Mouse (Mus musculus) olfactory bulb, adult 2 months (tissue): ENCODE measurements at regions not wholly inside any gene's neighbourhood (a gene's known extent, or its start where the extent isn't known, plus 50 kb on each side); places are given as distances from the start of the nearest gene placed in this dataset.

Experiments used
- H3K27ac ChIP-seq: fragments of 200-500 bp; 2 replicates; pipeline ENCODE4 v1.5.1; 2012; ENCODE audit warnings: low read depth, low read length; ENCODE audit not compliant: insufficient read depth
- H3K4me1 ChIP-seq: fragments of 200-500 bp; 2 replicates; pipeline ENCODE4 v1.6.1; 2012; ENCODE audit warnings: low read length; ENCODE audit not compliant: control insufficient read depth, insufficient read depth
- H3K4me3 ChIP-seq: fragments of 200-500 bp; 2 replicates; pipeline ENCODE4 v1.5.1; 2012; ENCODE audit warnings: mild to moderate bottlenecking, low read depth, low read length, moderate library complexity; ENCODE audit not compliant: insufficient read depth
- CTCF ChIP-seq: fragments of 200-500 bp; IDR thresholded peaks from 2 replicates; pipeline ENCODE4 v1.5.1; 2012; ENCODE audit warnings: low read depth, mild to moderate bottlenecking, low read length, moderate library complexity; ENCODE audit not compliant: insufficient read depth
- POLR2A ChIP-seq: fragments of 200-500 bp; IDR thresholded peaks from 2 replicates; pipeline ENCODE4 v1.6.1; 2012; ENCODE audit warnings: mild to moderate bottlenecking, low read depth, low read length, moderate library complexity; ENCODE audit not compliant: insufficient read depth
- WGBS: fragments of 180-500 bp; shearing (Covaris S2); methylation state at CpG from one replicate; pipeline ENCODE4 v1.1.7; 2018; 5-methylcytosine and 5-hydroxymethylcytosine counted together

- Histone ChIP-seq H3K4me3 (no peak overlapping the region), H3K27ac (no peak overlapping the region), H3K4me1 (no peaks in the 10 kb centered on the region)
- no peak for TF ChIP-seq POLR2A
- TF ChIP-seq CTCF: no peak
- 94% methylated on average over 5 of the region's 5 CpGs for WGBS
Observed at GRCm38 (mm10) chr2:61378297-61378696, 200.1 kb upstream of the Tank start.

DNA sequence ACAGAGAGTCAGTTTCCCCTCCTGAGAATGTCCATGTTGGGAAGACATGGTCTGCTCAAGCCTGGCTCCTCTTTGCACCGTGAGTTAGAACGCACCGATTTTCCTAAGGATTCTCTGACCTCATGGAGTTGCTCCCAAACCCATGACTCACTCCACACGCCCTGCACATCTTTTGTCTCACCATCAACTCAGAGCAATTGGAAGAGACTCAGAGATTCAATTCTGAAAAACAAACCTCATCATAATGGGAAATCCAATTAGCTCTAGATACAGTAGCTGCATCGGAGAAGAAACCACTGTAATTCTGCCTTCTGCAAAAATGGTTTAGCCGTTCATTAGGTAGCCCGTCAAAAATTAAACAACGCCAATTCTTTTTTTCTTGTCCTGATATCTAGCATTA, 200.6 kb upstream of the Tank start:
- Histone ChIP-seq H3K27ac (no peak overlapping the region), H3K4me3 (no peak overlapping the region), H3K4me1 (no peaks in the 10 kb centered on the region)
- TF ChIP-seq CTCF: no peak
- no peak for TF ChIP-seq POLR2A
- 81% methylated on average over 8 of the region's 8 CpGs for WGBS

GRCm38 (mm10) chr2:61362606-61363005, 215.8 kb upstream of the Tank start:
- H3K4me1 ChIP-seq: no peaks in the 10 kb centered on the region
- 92% methylated on average over 4 of the region's 4 CpGs for WGBS
- no peak overlapping the region for H3K4me3 ChIP-seq
- no peak overlapping the region for H3K27ac ChIP-seq
- TF ChIP-seq CTCF: no peak
- TF ChIP-seq POLR2A: no peak

GRCm38 (mm10) chr2:61361394-61361793, 217.0 kb upstream of the Tank start:
- H3K27ac ChIP-seq: no peak overlapping the region
- no peak for TF ChIP-seq CTCF
- no peak for TF ChIP-seq POLR2A
- H3K4me3 ChIP-seq: no peak overlapping the region
- H3K4me1 ChIP-seq: no peaks in the 10 kb centered on the region
- WGBS: 77% methylated on average over 2 of the region's 2 CpGs

GRCm38 (mm10) chr2:61354104-61354503, 224.3 kb upstream of the Tank start:
- Histone ChIP-seq H3K4me3 (no peak overlapping the region), H3K27ac (no peak overlapping the region), H3K4me1 (no peaks in the 10 kb centered on the region)
- 50% methylated on average over 8 of the region's 8 CpGs for WGBS
- TF ChIP-seq CTCF (no peak), POLR2A (no peak)

- Histone ChIP-seq H3K27ac (no peak overlapping the region), H3K4me1 (no peaks in the 10 kb centered on the region), H3K4me3 (no peak overlapping the region)
- 95% methylated on average over 3 of the region's 3 CpGs for WGBS
- TF ChIP-seq CTCF (no peak), POLR2A (no peak)
Observed at GRCm38 (mm10) chr2:61347451-61347850, 230.9 kb upstream of the Tank start.

- no peak overlapping the region for H3K27ac ChIP-seq
- no peaks in the 10 kb centered on the region for H3K4me1 ChIP-seq
- TF ChIP-seq CTCF (no peak), POLR2A (no peak)
- H3K4me3 ChIP-seq: no peak overlapping the region
- WGBS: 72% methylated on average over 8 of the region's 8 CpGs
Observed at GRCm38 (mm10) chr2:61346012-61346760, 232.2 kb upstream of the Tank start.

- no peak overlapping the region for H3K4me3 ChIP-seq
- no peak overlapping the region for H3K27ac ChIP-seq
- no peak for TF ChIP-seq CTCF
- TF ChIP-seq POLR2A: no peak
- no peaks in the 10 kb centered on the region for H3K4me1 ChIP-seq
- WGBS: 54% methylated on average over 7 of the region's 7 CpGs
Observed at GRCm38 (mm10) chr2:61345311-61345710, 233.1 kb upstream of the Tank start.

DNA sequence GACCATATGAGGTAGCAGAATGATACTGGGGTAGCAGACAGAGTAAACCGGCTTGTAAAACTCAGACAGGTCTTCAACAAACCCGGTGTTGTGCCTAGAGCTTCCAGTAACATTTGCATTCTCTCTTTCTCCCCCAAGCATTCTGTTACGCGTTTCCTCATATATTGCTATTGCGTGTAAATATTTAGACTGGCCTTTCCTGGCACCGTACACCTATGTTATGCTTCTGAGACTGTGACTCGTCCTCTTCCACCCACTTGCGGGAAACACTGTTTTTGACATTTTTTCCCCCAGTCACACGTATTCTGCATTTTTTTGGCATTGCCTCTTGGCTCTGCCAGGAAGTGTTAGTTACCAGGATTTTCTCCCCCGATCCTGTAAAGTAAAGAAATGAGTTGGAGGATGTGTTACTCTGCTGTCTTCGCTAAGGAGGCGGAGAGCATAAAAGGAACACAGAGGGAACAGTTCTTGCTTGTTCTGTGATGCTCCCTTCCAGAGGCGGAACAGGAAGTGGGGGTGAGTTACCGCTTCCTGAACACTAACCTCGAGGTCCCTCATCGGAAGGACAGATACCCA, 233.7 kb upstream of the Tank start:
- no peak for TF ChIP-seq CTCF
- no peak for TF ChIP-seq POLR2A
- 73% methylated on average over 16 of the region's 16 CpGs for WGBS
- H3K4me3 ChIP-seq: no peak overlapping the region
- H3K27ac ChIP-seq: no peak overlapping the region
- H3K4me1 ChIP-seq: no peaks in the 10 kb centered on the region

- WGBS: 95% methylated on average over 5 of the region's 5 CpGs
Observed at GRCm38 (mm10) chr2:61341254-61341653, 237.1 kb upstream of the Tank start.

More at GRCm38 (mm10) chr2:61341254-61341653, 237.1 kb upstream of the Tank start:
- H3K4me3 ChIP-seq: no peak overlapping the region
- TF ChIP-seq POLR2A (no peak), CTCF (no peak)
- no peaks in the 10 kb centered on the region for H3K4me1 ChIP-seq
- H3K27ac ChIP-seq: no peak overlapping the region
